Mouse (Mus musculus) MEL (cell line): ENCODE measurements around the gene Galnt5.

Experiments used
- CTCF ChIP-seq, 3 experiments: IDR thresholded peaks in 2 of 3; conservative IDR thresholded peaks in 1 of 3; 2 replicates each; pipeline ENCODE4 v1.5.1; 2011 to 2012; ENCODE audit warnings: low read length in 3 of 3, low read depth in 2 of 3, mild to moderate bottlenecking in 2 of 3, improper control_type of control experiment in 1 of 3, inconsistent platforms in 1 of 3, mixed read lengths in 1 of 3, moderate library complexity in 1 of 3; ENCODE audit not compliant: control insufficient read depth in 1 of 3, insufficient read depth in 1 of 3, poor library complexity in 1 of 3, severe bottlenecking in 1 of 3
- ELF1 ChIP-seq: IDR thresholded peaks from 2 replicates; pipeline ENCODE4 v1.6.1; 2014; ENCODE audit warnings: low read depth, mild to moderate bottlenecking, inconsistent platforms, low read length, improper control_type of control experiment, moderate library complexity
- POLR2A ChIP-seq, 2 experiments: IDR thresholded peaks; 2 replicates each; pipeline ENCODE4 v1.6.1; 2011 to 2012; ENCODE audit warnings: low read length in 2 of 2, mild to moderate bottlenecking in 2 of 2, control low read depth in 1 of 2, improper control_type of control experiment in 1 of 2, low read depth in 1 of 2, moderate library complexity in 1 of 2; ENCODE audit not compliant: control insufficient read depth in 1 of 2, insufficient read depth in 1 of 2, poor library complexity in 1 of 2

GRCm38 (mm10) chr2:58026740-58027139 is 29.1 kb downstream of the Galnt5 start:
- TF ChIP-seq CTCF (IDR thresholded peaks at IDR 0.05 in 2 of 3, conservative IDR thresholded peaks at IDR 0.05 in 1 of 3; ENCODE audit: control insufficient read depth in 1 of 3, insufficient read depth in 1 of 3, low read depth in 2 of 3, low read length in 3 of 3, poor library complexity in 1 of 3, severe bottlenecking in 1 of 3) (no peak), ELF1 (no peak), POLR2A (IDR thresholded peaks at IDR 0.05; ENCODE audit: control insufficient read depth in 1 of 2, insufficient read depth in 1 of 2, low read depth in 1 of 2, low read length in 2 of 2, poor library complexity in 1 of 2) (no peak)
